Mouse (Mus musculus): ENCODE data around the gene Cntn5.

DNA sequence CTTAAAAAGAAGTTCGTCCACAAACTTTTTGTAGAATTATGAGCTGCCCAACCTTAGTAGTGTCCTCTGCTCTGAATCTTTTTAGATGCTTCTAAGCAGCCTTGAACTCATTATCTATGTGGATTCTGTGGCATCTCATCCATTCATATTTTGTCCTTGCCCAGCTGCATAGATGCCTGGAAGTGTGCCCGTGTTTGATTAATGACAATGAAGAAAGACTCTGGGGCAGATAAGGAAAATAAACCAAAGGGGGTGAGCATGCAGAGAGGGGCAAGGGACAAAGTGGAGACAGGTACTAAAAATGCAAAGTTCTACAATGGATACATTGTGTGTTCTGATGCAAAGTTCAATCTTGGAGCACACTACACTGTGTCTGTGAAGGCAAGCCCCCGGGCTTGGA lies 30.7 kb downstream of the Cntn5 start:
- no peak for TF ChIP-seq CTCF (conservative IDR thresholded peaks at IDR 0.05 in 1 of 2, IDR thresholded peaks at IDR 0.05 in 1 of 2; ENCODE audit: low read depth in 2 of 2, low read length in 2 of 2)
- TF ChIP-seq USF2 (conservative IDR thresholded peaks at IDR 0.05; ENCODE audit: low read depth, low read length): no peak
- TF ChIP-seq POLR2A (IDR thresholded peaks at IDR 0.05; ENCODE audit: low read depth, low read length): no peak
- TF ChIP-seq EP300 (IDR thresholded peaks at IDR 0.05; ENCODE audit: low read length): no peak
- TF ChIP-seq BHLHE40 (IDR thresholded peaks at IDR 0.05; ENCODE audit: low read depth, low read length): no peak
- TF ChIP-seq ZKSCAN1 (IDR thresholded peaks at IDR 0.05; ENCODE audit: borderline replicate concordance, low read depth, low read length): no peak
- no peak for TF ChIP-seq GABPA (IDR thresholded peaks at IDR 0.05; ENCODE audit: insufficient replicate concordance, low read depth, low read length)
- no peak for TF ChIP-seq CHD2 (IDR thresholded peaks at IDR 0.05; ENCODE audit: low read length)
- no peak for TF ChIP-seq SMC3 (IDR thresholded peaks at IDR 0.05; ENCODE audit: low read depth, low read length)
- TF ChIP-seq MAFK (IDR thresholded peaks at IDR 0.05; ENCODE audit: insufficient replicate concordance, low read length): no peak

Data from CH12.LX (cell line).